Mouse (Mus musculus) stomach, embryonic 15.5 days (tissue): ENCODE measurements around the gene Cdyl. TPM values are rescaled to one million over a fixed set of nuclear protein-coding genes. Genes with fewer than 3 reads are reported as not detected.
A peak's percentile ranks its signal among the peaks of the same experiment; 100 is the strongest.

Source experiments
- ATAC-seq: fragments of 200-750 bp; cut with Nextera tagmentation; 2 replicates; pipeline ENCODE4 v1.8.0; 2017; ENCODE audit warnings: low read depth, moderate number of reproducible peaks, moderate TSS enrichment; ENCODE audit not compliant: insufficient read depth, low FRiP score
- H3K27ac ChIP-seq: fragments of 300-500 bp; sonication (generic); 2 replicates; pipeline ENCODE4 v1.5.1; 2015; ENCODE audit warnings: mild to moderate bottlenecking, inconsistent platforms
- H3K27me3 ChIP-seq: fragments of 300-500 bp; sonication (generic); replicated peaks from 2 replicates; pipeline ENCODE4 v1.6.1; 2015; ENCODE audit warnings: inconsistent platforms
- H3K36me3 ChIP-seq: fragments of 300-500 bp; sonication (generic); 2 replicates; pipeline ENCODE4 v1.6.1; 2015; ENCODE audit warnings: inconsistent platforms
- H3K4me1 ChIP-seq: fragments of 300-500 bp; sonication (generic); 2 replicates; pipeline ENCODE4 v1.6.1; 2015; ENCODE audit warnings: inconsistent platforms
- H3K4me2 ChIP-seq: fragments of 300-500 bp; sonication (generic); 2 replicates; pipeline ENCODE4 v1.6.1; 2015; ENCODE audit warnings: mild to moderate bottlenecking, inconsistent platforms
- H3K4me3 ChIP-seq: fragments of 300-500 bp; sonication (generic); replicated peaks from 2 replicates; pipeline ENCODE4 v1.5.1; 2015; ENCODE audit warnings: inconsistent platforms
- H3K9ac ChIP-seq: fragments of 300-500 bp; sonication (generic); 2 replicates; pipeline ENCODE4 v1.6.1; 2015; ENCODE audit warnings: inconsistent platforms
- H3K9me3 ChIP-seq: fragments of 300-500 bp; sonication (generic); 2 replicates; pipeline ENCODE4 v1.6.1; 2016; ENCODE audit warnings: inconsistent platforms
- WGBS: fragments of 180-500 bp; shearing (Covaris S2); methylation state at CpG from one replicate; pipeline ENCODE4 v1.1.7; 2015; 5-methylcytosine and 5-hydroxymethylcytosine counted together
- polyA plus RNA-seq: library from polyadenylated mRNA; unstranded; fragments of >200 nt; fragmentation: Nextera tagmentation; extraction: Ambion mirVana; gene quantifications from 2 replicates; pipeline ENCODE4 v1.2.1, GENCODE M21; 2015

Gene Cdyl
- polyA plus RNA-seq, 1 experiment from 2014 or later: 12.1 TPM

DNA sequence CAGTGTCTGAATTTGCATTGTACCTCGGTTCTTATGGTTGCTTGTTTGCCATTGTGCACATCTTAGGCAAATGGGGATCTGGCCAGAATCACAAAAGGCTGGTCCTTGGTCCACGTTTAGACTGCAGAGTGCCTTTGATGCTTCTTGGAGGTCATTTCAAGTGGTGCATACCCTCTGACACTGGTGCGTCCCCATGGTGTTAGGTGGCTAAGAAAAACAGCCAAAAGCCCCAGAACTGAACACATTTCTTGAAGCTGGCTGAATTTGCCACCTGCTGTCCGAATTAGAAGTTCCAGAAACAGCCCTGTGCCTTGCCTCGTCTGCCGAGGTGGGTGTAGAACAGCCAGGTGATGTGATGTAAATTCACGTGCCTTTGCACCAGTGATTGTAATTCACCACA is 197.9 kb downstream of the Cdyl start:
- Histone ChIP-seq H3K4me1 (no peaks in the 10 kb centered on the region), H3K36me3 (no peaks in the 10 kb centered on the region; the same call in 1 of the 2 replicates), H3K4me2 (no peak overlapping the region), H3K27me3 (no peaks in the 10 kb centered on the region), H3K27ac (no peak overlapping the region), H3K9ac (no peak overlapping the region), H3K4me3 (no peak overlapping the region), H3K9me3 (no peaks in the 10 kb centered on the region)
- ATAC-seq: no peak
- WGBS: 83% methylated on average over 7 of the region's 7 CpGs

DNA sequence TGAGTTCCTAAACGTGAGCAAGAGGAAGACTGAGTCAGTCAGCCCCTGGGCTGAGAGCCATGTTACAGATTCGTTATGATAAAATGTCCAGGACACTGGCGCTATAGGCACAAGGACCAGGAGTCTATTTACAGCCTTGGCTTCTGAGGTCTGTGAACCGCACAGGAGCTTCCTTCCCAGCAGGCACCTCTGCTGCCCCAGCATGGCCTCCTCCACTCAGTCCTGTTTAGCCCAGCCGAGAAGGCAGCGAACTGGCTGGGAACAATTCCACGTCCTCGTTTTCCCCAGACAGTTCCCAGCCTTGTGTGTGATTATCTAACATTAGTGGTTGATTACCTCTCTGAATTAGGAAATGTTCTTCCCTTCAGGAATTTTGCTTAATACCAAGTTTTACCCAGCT is 201.3 kb downstream of the Cdyl start:
- Histone ChIP-seq H3K9ac (no peak overlapping the region), H3K27ac (no peak overlapping the region), H3K9me3 (no peaks in the 10 kb centered on the region), H3K4me3 (no peak overlapping the region), H3K36me3 (peaks cover 6% of the 10 kb centered on the region; the same call in 1 of the 2 replicates), H3K4me2 (no peak overlapping the region), H3K4me1 (no peaks in the 10 kb centered on the region), H3K27me3 (no peaks in the 10 kb centered on the region)
- no peak for ATAC-seq
- WGBS: 75% methylated on average over 8 of the region's 8 CpGs

DNA sequence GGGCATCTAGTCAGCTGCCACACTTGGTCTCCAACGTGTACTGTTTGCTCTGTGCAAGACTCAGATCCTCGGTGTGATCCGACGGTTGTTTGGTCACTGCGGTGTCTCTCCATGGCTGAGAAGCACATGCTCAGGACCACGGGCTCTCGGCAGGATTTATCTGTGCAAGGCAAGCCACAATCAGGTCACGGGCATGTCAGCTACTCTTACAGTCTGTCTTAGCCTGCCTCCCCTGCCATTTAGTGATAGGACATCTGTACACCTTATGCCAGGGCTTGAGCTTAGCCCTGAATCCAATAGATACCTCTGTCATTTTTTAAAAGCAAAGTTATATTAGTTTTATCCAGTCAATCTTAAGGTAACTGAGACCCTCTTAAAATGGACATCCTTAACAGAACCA is 211.0 kb downstream of the Cdyl start:
- H3K36me3 ChIP-seq: peaks cover 3% of the 10 kb centered on the region; the same call in 1 of the 2 replicates
- H3K27ac ChIP-seq: no peak overlapping the region
- H3K4me1 ChIP-seq: no peaks in the 10 kb centered on the region
- WGBS: 83% methylated on average over 8 of the region's 8 CpGs
- H3K27me3 ChIP-seq: no peaks in the 10 kb centered on the region
- no peak overlapping the region for H3K4me2 ChIP-seq
- no peak for ATAC-seq
- no peak overlapping the region for H3K9ac ChIP-seq
- H3K9me3 ChIP-seq: no peaks in the 10 kb centered on the region
- no peak overlapping the region for H3K4me3 ChIP-seq

DNA sequence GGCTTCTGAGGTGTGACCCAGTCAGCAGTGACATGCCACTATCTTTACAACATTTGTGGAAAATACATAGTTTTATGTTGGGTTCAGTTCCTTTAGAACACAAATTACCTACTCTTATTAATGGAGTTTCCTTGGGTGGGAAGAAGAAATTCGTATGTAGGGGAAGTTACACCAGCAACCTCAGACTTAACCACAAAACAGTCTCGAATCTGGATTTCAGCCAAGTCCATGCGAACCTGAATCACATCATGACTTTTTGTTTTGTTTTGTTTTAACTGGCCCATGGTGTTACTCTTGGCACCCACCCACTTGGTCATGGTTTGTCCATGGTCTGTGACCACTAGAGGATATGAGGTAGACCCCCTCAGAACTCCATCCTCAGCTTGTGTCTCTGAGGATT is 211.5 kb downstream of the Cdyl start:
- Histone ChIP-seq H3K4me3 (no peak overlapping the region), H3K9ac (no peak overlapping the region), H3K36me3 (peaks cover 3% of the 10 kb centered on the region; the same call in 1 of the 2 replicates), H3K9me3 (no peaks in the 10 kb centered on the region), H3K27me3 (no peaks in the 10 kb centered on the region), H3K4me1 (no peaks in the 10 kb centered on the region), H3K4me2 (no peak overlapping the region), H3K27ac (no peak overlapping the region)
- ATAC-seq: no peak
- 77% methylated on average over 3 of the region's 3 CpGs for WGBS

DNA sequence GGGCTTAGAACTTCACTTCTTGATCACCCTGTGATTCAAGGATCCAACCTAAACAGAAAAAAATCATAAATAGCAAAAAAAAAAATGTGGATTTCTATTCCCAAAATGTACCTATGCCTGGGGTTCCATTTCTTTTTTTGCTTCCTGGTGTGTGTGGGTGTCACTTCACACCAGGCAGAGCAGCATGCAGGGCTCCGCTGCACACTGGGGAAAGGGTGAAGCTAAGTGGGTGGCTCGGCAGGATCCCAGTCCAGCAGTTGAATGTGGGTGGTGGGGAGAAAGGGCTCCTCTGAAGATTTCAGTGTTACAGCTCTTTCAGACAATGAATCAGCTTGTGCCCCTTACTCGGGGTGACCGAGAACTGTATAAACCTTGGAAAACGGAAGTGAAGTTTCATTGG is 215.8 kb downstream of the Cdyl start:
- H3K4me1 ChIP-seq: no peaks in the 10 kb centered on the region
- no peak for ATAC-seq
- no peaks in the 10 kb centered on the region for H3K9me3 ChIP-seq
- no peak overlapping the region for H3K4me3 ChIP-seq
- H3K9ac ChIP-seq: no peak overlapping the region
- no peak overlapping the region for H3K27ac ChIP-seq
- no peaks in the 10 kb centered on the region for H3K36me3 ChIP-seq
- H3K4me2 ChIP-seq: no peak overlapping the region
- 85% methylated on average over 5 of the region's 5 CpGs for WGBS
- H3K27me3 ChIP-seq: no peaks in the 10 kb centered on the region

DNA sequence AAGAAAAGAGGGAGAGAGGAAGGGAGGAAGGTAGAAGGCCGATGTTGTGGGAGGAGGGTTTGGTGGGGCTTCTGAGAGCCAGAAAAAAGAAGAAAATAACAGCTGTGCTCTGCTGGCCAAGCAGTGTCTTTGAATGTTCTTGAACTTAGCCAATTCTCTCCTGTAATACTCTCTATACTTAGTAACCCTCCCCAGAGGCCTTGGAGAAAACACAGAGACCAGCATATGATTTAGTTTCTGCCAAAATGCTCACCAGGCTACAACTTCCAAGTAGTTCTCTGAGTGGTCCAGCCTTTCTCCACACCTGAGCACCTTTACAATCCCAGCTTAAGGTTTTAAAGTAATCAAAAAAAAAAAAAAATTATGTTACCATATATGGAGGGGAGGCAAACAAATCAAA is 218.6 kb downstream of the Cdyl start:
- Histone ChIP-seq H3K27ac (no peak overlapping the region; the same call in 1 of the 2 replicates), H3K27me3 (no peaks in the 10 kb centered on the region), H3K4me3 (no peak overlapping the region), H3K4me2 (no peak overlapping the region), H3K36me3 (no peaks in the 10 kb centered on the region), H3K9me3 (no peaks in the 10 kb centered on the region), H3K4me1 (no peaks in the 10 kb centered on the region), H3K9ac (no peak overlapping the region)
- ATAC-seq: no peak
- WGBS: 42% methylated on average over 1 of the region's 1 CpGs

DNA sequence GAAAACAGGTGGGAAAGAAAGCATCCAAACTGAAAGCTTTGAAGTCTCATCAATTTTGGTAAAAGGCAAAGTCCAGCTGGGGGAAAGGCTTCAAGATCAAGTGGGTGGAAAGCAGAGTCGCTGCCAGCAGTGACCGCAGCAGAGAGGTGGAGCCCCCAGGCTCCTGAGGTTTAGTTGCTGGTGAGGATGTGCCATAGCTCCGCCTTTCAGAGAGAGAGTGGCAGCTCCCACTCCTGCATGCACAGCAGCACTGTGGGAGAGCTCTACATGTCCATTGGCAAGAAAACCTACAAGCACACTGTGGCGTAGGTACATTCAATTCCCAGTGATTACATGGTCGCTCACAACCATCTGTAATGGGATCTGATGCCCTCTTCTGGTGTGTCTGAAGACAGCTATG is 219.4 kb downstream of the Cdyl start:
- no peaks in the 10 kb centered on the region for H3K4me1 ChIP-seq
- H3K4me2 ChIP-seq: no peak overlapping the region
- H3K27ac ChIP-seq: no peak overlapping the region
- no peaks in the 10 kb centered on the region for H3K36me3 ChIP-seq
- no peak overlapping the region for H3K4me3 ChIP-seq
- no peaks in the 10 kb centered on the region for H3K9me3 ChIP-seq
- no peaks in the 10 kb centered on the region for H3K27me3 ChIP-seq
- WGBS: 56% methylated on average over 5 of the region's 5 CpGs
- ATAC-seq: no peak
- H3K9ac ChIP-seq: no peak overlapping the region

DNA sequence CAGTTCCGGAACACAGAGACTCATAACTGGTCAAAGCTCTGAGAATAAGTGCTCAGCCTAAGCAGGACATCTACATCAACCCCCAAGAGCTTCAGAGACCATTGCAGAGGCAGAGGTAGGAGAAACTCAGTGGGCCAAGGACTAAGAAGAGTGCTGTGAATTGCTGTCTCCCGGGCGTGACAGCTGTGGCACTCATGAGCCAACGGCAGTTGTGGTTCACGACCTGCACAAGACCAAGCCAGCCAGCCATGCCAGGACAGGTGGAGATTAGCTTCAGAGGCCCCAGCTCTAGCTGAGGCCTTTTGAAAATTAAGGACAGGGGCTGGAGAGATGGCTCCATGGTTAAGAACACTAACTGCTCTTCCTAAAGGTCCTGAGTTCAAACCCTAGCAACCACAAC is 219.9 kb downstream of the Cdyl start:
- Histone ChIP-seq H3K4me3 (no peak overlapping the region), H3K9me3 (no peaks in the 10 kb centered on the region), H3K27ac (no peak overlapping the region), H3K27me3 (no peaks in the 10 kb centered on the region), H3K9ac (no peak overlapping the region), H3K36me3 (no peaks in the 10 kb centered on the region), H3K4me2 (no peak overlapping the region), H3K4me1 (no peaks in the 10 kb centered on the region)
- 79% methylated on average over 5 of the region's 5 CpGs for WGBS
- ATAC-seq: no peak

DNA sequence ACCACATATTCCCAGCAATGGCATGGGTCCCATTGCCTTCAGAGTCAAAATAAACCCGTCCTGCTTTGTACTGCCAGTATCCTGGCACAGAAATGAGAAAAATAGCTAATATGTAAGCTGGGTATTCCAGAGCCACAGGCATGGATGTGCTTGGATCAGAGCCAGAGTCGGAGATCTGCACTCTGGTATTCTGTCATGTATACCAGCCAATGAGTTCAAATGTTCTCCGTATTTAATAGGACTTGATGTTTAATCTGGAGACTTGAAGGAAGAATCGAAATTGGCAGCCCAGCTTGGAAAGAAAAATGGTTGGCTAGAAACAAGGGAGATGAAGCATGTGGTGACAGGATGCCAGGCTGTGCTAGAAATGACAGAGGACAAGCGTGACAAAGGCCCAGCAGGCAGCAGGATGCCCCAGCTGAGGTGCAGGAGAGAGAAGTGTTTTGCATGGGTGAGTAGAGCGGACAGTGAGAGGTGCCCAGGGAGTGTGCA is 221.0 kb downstream of the Cdyl start:
- Histone ChIP-seq H3K9ac (no peak overlapping the region), H3K4me3 (no peak overlapping the region), H3K4me1 (no peaks in the 10 kb centered on the region), H3K36me3 (no peaks in the 10 kb centered on the region), H3K4me2 (no peak overlapping the region), H3K9me3 (no peaks in the 10 kb centered on the region), H3K27ac (no peak overlapping the region), H3K27me3 (no peaks in the 10 kb centered on the region)
- WGBS: 78% methylated on average over 6 of the region's 6 CpGs
- no peak for ATAC-seq

DNA sequence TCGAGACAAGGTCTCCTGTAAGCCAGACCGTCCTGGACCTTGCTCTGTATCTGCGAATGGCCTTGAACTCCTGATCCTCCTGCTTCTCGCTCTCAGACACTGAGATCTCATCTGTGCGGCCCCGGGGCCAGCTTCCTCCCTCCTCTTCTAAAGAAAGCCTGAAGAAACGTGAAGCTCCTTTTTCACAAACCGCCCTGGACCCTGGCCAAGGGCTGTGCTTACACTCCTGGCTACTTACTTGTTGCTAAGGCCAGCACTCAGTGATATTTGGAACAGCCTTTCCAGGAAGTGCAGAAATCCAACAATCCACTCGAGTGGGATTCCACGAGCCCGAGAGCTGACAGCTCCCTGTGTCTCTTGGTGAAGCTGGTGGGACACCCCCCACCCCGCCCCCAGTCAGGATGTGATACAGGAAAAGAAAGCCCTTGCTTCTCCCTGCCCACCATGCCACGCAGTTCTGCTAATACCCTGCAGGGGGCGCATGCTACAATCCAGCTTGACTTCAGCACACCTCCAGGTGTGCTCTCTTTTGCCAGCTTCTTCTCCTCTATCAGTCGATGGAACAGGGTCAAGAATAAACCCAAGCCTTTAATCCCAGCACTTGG is 226.6 kb downstream of the Cdyl start:
- Histone ChIP-seq H3K9me3 (no peaks in the 10 kb centered on the region), H3K27ac (no peak overlapping the region), H3K4me2 (no peak overlapping the region), H3K4me3 (no peak overlapping the region), H3K36me3 (no peaks in the 10 kb centered on the region), H3K4me1 (no peaks in the 10 kb centered on the region), H3K27me3 (no peaks in the 10 kb centered on the region), H3K9ac (no peak overlapping the region)
- WGBS: 29% methylated on average over 15 of the region's 15 CpGs
- no peak for ATAC-seq

DNA sequence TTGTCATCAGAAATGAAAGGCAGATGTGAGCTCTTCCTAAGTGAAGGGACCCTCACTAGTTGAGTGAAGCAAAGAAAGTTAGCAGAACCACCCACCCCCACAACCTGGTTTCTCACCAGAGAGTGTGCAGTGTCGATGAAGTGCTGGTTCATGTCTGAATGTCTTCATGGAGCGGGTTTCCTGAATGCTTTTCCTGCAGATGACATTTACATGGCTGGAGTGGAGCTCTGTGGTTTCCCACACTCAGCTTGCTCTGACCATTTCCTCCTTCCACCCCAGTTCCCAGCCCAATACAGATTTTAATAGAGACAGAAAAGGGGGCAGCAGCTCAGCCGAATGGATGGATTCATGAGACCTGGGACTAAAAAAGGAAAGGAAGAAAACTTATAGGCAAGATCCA is 233.2 kb downstream of the Cdyl start:
- Histone ChIP-seq H3K27me3 (no peaks in the 10 kb centered on the region), H3K4me2 (no peak overlapping the region), H3K9me3 (no peaks in the 10 kb centered on the region), H3K4me3 (no peak overlapping the region), H3K36me3 (peaks cover 10% of the 10 kb centered on the region; the same call in 1 of the 2 replicates), H3K9ac (no peak overlapping the region), H3K4me1 (no peaks in the 10 kb centered on the region), H3K27ac (no peak overlapping the region)
- no peak for ATAC-seq
- 84% methylated on average over 3 of the region's 3 CpGs for WGBS

DNA sequence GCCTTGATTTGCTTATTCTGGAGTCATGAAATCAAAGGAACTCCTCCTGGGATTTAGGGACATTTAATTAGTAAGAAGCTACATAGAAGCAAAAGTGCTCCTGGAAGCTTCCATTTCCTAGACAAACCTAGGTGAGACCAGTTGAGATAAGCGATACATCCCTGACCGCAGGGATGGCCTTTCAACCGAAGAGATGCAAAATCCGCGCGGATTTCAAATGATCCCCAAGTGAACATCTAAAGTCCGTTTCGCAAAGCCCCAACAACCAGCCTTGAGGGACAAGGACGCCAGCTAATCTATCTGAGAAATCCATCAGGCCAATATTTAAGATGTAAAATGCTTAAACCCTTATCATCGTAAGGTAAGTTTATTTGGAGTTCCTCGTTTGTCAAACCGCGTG is 245.7 kb downstream of the Cdyl start:
- no peak for ATAC-seq
- H3K4me3 ChIP-seq: peak overlapping the region; percentile 81
- H3K9ac ChIP-seq: peak overlapping the region; percentile 23; the same call in 1 of the 2 replicates
- no peaks in the 10 kb centered on the region for H3K4me1 ChIP-seq
- H3K27ac ChIP-seq: no peak overlapping the region
- H3K27me3 ChIP-seq: no peaks in the 10 kb centered on the region
- peak overlapping the region; percentile 57 for H3K4me2 ChIP-seq
- under 1% methylated on average over 13 of the region's 13 CpGs for WGBS
- no peaks in the 10 kb centered on the region for H3K9me3 ChIP-seq
- no peaks in the 10 kb centered on the region for H3K36me3 ChIP-seq
